Mouse (Mus musculus): ENCODE measurements around the gene Gm14781.
"Not testable (repeated sequence)": the region's sequence is repeated elsewhere in the genome, so short reads cannot be mapped to it uniquely, and the experiment has no call there.

Gene Gm14781

DNA sequence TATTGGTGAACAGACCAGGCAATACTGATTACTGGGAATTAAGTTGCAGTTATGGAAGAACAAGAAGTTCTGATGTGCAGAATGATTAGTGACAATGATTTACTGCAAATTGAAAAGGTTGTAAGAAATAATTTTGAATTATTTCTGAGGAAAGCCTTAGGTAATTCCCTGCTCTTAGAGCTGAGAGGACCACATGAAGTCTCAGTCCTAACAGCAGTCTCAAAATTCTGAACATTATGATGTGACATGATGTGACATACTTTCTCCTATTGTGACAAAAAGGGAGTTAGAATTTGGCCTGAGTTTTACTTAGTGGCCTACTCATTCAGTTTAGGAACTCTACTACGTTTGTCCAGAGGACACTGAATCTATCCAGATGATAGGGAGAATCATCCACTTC, at the start of gene Gm14781:
TSS of gene Gm14781 (plus strand) at position 301 of the 400 bp plus-strand sequence.
- not testable (repeated sequence) for DNase-seq (ENCODE audit: low read depth)

GRCm38 (mm10) chrX:91654964-91655575, 23.1 kb downstream of the Gm14781 start:
- not testable (repeated sequence) for DNase-seq (ENCODE audit: low read depth)

Measured in c-Kit-positive CD71-negative TER-119-negative erythroid progenitor cells, embryonic 14.5 days (primary cell).